Mouse (Mus musculus): ENCODE measurements around the gene Sart3. TPM values are rescaled to one million over a fixed set of nuclear protein-coding genes. Genes with fewer than 3 reads are reported as not detected.

Gene Sart3
- polyA plus RNA-seq, 1 experiment from 2014 or later = 54.8 TPM

GRCm38 (mm10) chr5:113808177-113808576 is 35.9 kb upstream of the Sart3 start:
- peak; percentile 26; the same call in 1 of the 2 replicates for ATAC-seq (ENCODE audit: low FRiP score, low TSS enrichment)
- Histone ChIP-seq H3K4me2 (replicated peaks; ENCODE audit: low read depth, low read length) (no peak overlapping the region), H3K36me3 (ENCODE audit: insufficient read depth, low read length) (no peaks in the 10 kb centered on the region), H3K9me3 (ENCODE audit: low read length) (peaks cover 6% of the 10 kb centered on the region; the same call in 1 of the 2 replicates), H3K9ac (replicated peaks; ENCODE audit: low read length) (0 out of 2 replicates have a peak overlapping the region, but pooled peaks have one; percentile 2), H3K27me3 (ENCODE audit: insufficient read depth, low read length) (no peaks in the 10 kb centered on the region), H3K27ac (ENCODE audit: low read length) (no peak overlapping the region), H3K4me3 (ENCODE audit: low read length) (no peak overlapping the region), H3K4me1 (ENCODE audit: insufficient read depth, low read length) (no peaks in the 10 kb centered on the region)
- 68% methylated on average over 2 of the region's 2 CpGs for WGBS

- Histone ChIP-seq H3K4me2 (replicated peaks; ENCODE audit: low read depth, low read length) (no peak overlapping the region), H3K9me3 (ENCODE audit: low read length) (peaks cover 6% of the 10 kb centered on the region; the same call in 1 of the 2 replicates), H3K9ac (replicated peaks; ENCODE audit: low read length) (0 out of 2 replicates have a peak overlapping the region, but pooled peaks have one; percentile 2), H3K4me1 (ENCODE audit: insufficient read depth, low read length) (no peaks in the 10 kb centered on the region), H3K4me3 (ENCODE audit: low read length) (no peak overlapping the region), H3K27me3 (ENCODE audit: insufficient read depth, low read length) (no peaks in the 10 kb centered on the region), H3K27ac (ENCODE audit: low read length) (no peak overlapping the region), H3K36me3 (ENCODE audit: insufficient read depth, low read length) (no peaks in the 10 kb centered on the region)
- peak; percentile 35; the same call in 1 of the 2 replicates for ATAC-seq (ENCODE audit: low FRiP score, low TSS enrichment)
- 58% methylated on average over 9 of the region's 9 CpGs for WGBS
Observed at GRCm38 (mm10) chr5:113807712-113808111, 35.4 kb upstream of the Sart3 start.

- Histone ChIP-seq H3K36me3 (ENCODE audit: insufficient read depth, low read length) (no peaks in the 10 kb centered on the region), H3K9ac (replicated peaks; ENCODE audit: low read length) (no peak overlapping the region), H3K4me3 (ENCODE audit: low read length) (no peak overlapping the region), H3K9me3 (ENCODE audit: low read length) (peaks cover 4% of the 10 kb centered on the region; the same call in 1 of the 2 replicates), H3K27ac (ENCODE audit: low read length) (no peak overlapping the region), H3K4me2 (replicated peaks; ENCODE audit: low read depth, low read length) (no peak overlapping the region), H3K4me1 (ENCODE audit: insufficient read depth, low read length) (no peaks in the 10 kb centered on the region), H3K27me3 (ENCODE audit: insufficient read depth, low read length) (no peaks in the 10 kb centered on the region)
- ATAC-seq (ENCODE audit: low FRiP score, low TSS enrichment) = 0 out of 2 replicates have a peak, but pooled peaks have one; percentile 43
- 20% methylated on average over 10 of the region's 10 CpGs for WGBS
Observed at GRCm38 (mm10) chr5:113806414-113806813, 34.1 kb upstream of the Sart3 start.

- no peak overlapping the region for H3K4me2 ChIP-seq (replicated peaks; ENCODE audit: low read depth, low read length)
- 86% methylated on average over 9 of the region's 9 CpGs for WGBS
- no peaks in the 10 kb centered on the region for H3K36me3 ChIP-seq (ENCODE audit: insufficient read depth, low read length)
- peaks cover 6% of the 10 kb centered on the region for H3K4me1 ChIP-seq (ENCODE audit: insufficient read depth, low read length)
- H3K4me3 ChIP-seq (ENCODE audit: low read length) = no peak overlapping the region
- no peaks in the 10 kb centered on the region for H3K9me3 ChIP-seq (ENCODE audit: low read length)
- H3K27ac ChIP-seq (ENCODE audit: low read length) = no peak overlapping the region
- no peak overlapping the region for H3K9ac ChIP-seq (replicated peaks; ENCODE audit: low read length)
- ATAC-seq (ENCODE audit: low FRiP score, low TSS enrichment) = no peak
- H3K27me3 ChIP-seq (ENCODE audit: insufficient read depth, low read length) = no peaks in the 10 kb centered on the region
Observed at GRCm38 (mm10) chr5:113805301-113805700, 33.0 kb upstream of the Sart3 start.

- Histone ChIP-seq H3K9ac (replicated peaks; ENCODE audit: low read length) (no peak overlapping the region), H3K9me3 (ENCODE audit: low read length) (no peaks in the 10 kb centered on the region), H3K4me1 (ENCODE audit: insufficient read depth, low read length) (peaks cover 12% of the 10 kb centered on the region), H3K27me3 (ENCODE audit: insufficient read depth, low read length) (no peaks in the 10 kb centered on the region), H3K4me2 (replicated peaks; ENCODE audit: low read depth, low read length) (no peak overlapping the region), H3K4me3 (ENCODE audit: low read length) (no peak overlapping the region), H3K36me3 (ENCODE audit: insufficient read depth, low read length) (no peaks in the 10 kb centered on the region), H3K27ac (ENCODE audit: low read length) (no peak overlapping the region)
- ATAC-seq (ENCODE audit: low FRiP score, low TSS enrichment) = no peak
- 57% methylated on average over 7 of the region's 7 CpGs for WGBS
Observed at GRCm38 (mm10) chr5:113804395-113804966, 32.2 kb upstream of the Sart3 start.

- Histone ChIP-seq H3K4me3 (ENCODE audit: low read length) (peak within 1 kb of the TSS; percentile 46), H3K9ac (replicated peaks; ENCODE audit: low read length) (peak within 1 kb of the TSS; percentile 58), H3K27ac (ENCODE audit: low read length) (peak within 1 kb of the TSS; percentile 62), H3K4me1 (ENCODE audit: insufficient read depth, low read length) (peaks cover 46% of the 10 kb centered on the region), H3K4me2 (replicated peaks; ENCODE audit: low read depth, low read length) (peak within 1 kb of the TSS; percentile 51), H3K9me3 (ENCODE audit: low read length) (no peaks in the 10 kb centered on the region), H3K27me3 (ENCODE audit: insufficient read depth, low read length) (no peaks in the 10 kb centered on the region), H3K36me3 (ENCODE audit: insufficient read depth, low read length) (no peaks in the 10 kb centered on the region)
- peak; percentile 92 for ATAC-seq (ENCODE audit: low FRiP score, low TSS enrichment)
- under 1% methylated on average over 11 of the region's 11 CpGs for WGBS
Observed at GRCm38 (mm10) chr5:113800280-113800679, 28.0 kb upstream of the Sart3 start, which contains the start of gene Tmem119. TSS of gene Tmem119 (minus strand) at chr5:113800516.

- no peak for ATAC-seq (ENCODE audit: low FRiP score, low TSS enrichment)
- no peaks in the 10 kb centered on the region for H3K27me3 ChIP-seq (ENCODE audit: insufficient read depth, low read length)
- peaks cover 46% of the 10 kb centered on the region for H3K4me1 ChIP-seq (ENCODE audit: insufficient read depth, low read length)
- no peaks in the 10 kb centered on the region for H3K36me3 ChIP-seq (ENCODE audit: insufficient read depth, low read length)
- peak overlapping the region; percentile 51 for H3K4me2 ChIP-seq (replicated peaks; ENCODE audit: low read depth, low read length)
- peak overlapping the region; percentile 62; the same call in 1 of the 2 replicates for H3K27ac ChIP-seq (ENCODE audit: low read length)
- peak overlapping the region; percentile 46 for H3K4me3 ChIP-seq (ENCODE audit: low read length)
- peak overlapping the region; percentile 58 for H3K9ac ChIP-seq (replicated peaks; ENCODE audit: low read length)
- 31% methylated on average over 5 of the region's 5 CpGs for WGBS
- no peaks in the 10 kb centered on the region for H3K9me3 ChIP-seq (ENCODE audit: low read length)
Observed at GRCm38 (mm10) chr5:113799691-113800090, 27.4 kb upstream of the Sart3 start.

- Histone ChIP-seq H3K27ac (ENCODE audit: low read length) (no peak overlapping the region), H3K9me3 (ENCODE audit: low read length) (no peaks in the 10 kb centered on the region), H3K4me3 (ENCODE audit: low read length) (peak overlapping the region; percentile 46), H3K27me3 (ENCODE audit: insufficient read depth, low read length) (no peaks in the 10 kb centered on the region), H3K4me1 (ENCODE audit: insufficient read depth, low read length) (peaks cover 46% of the 10 kb centered on the region), H3K4me2 (replicated peaks; ENCODE audit: low read depth, low read length) (peak overlapping the region; percentile 51), H3K36me3 (ENCODE audit: insufficient read depth, low read length) (0 out of 2 replicates have a peak, but pooled peaks cover 3% of the 10 kb centered on the region), H3K9ac (replicated peaks; ENCODE audit: low read length) (0 out of 2 replicates have a peak overlapping the region, but pooled peaks have one; percentile 19)
- ATAC-seq (ENCODE audit: low FRiP score, low TSS enrichment) = no peak
- WGBS = 72% methylated on average over 9 of the region's 9 CpGs
Observed at GRCm38 (mm10) chr5:113798525-113798924, 26.2 kb upstream of the Sart3 start.

GRCm38 (mm10) chr5:113797149-113797882 is 25.0 kb upstream of the Sart3 start:
- Histone ChIP-seq H3K9me3 (ENCODE audit: low read length) (no peaks in the 10 kb centered on the region), H3K4me3 (ENCODE audit: low read length) (peak overlapping the region; percentile 18; the same call in 1 of the 2 replicates), H3K4me2 (replicated peaks; ENCODE audit: low read depth, low read length) (peak overlapping the region; percentile 48), H3K27ac (ENCODE audit: low read length) (peak overlapping the region; percentile 39), H3K27me3 (ENCODE audit: insufficient read depth, low read length) (no peaks in the 10 kb centered on the region), H3K36me3 (ENCODE audit: insufficient read depth, low read length) (0 out of 2 replicates have a peak, but pooled peaks cover 3% of the 10 kb centered on the region), H3K9ac (replicated peaks; ENCODE audit: low read length) (peak overlapping the region; percentile 47), H3K4me1 (ENCODE audit: insufficient read depth, low read length) (peaks cover 48% of the 10 kb centered on the region)
- ATAC-seq (ENCODE audit: low FRiP score, low TSS enrichment) = no peak
- WGBS = 16% methylated on average over 19 of the region's 19 CpGs

Measured in kidney, embryonic 16.5 days (tissue).